Mouse (Mus musculus) limb, embryonic 11.5 days (tissue): ENCODE data around the gene Lmbrd1. TPM values are rescaled to one million over a fixed set of nuclear protein-coding genes. Genes with fewer than 3 reads are reported as not detected.
"Not testable (repeated sequence)": the region's sequence is repeated elsewhere in the genome, so short reads cannot be mapped to it uniquely, and the experiment has no call there.

Experiments used
- ATAC-seq: fragments of 200-750 bp; cut with Nextera tagmentation; 2 replicates; pipeline ENCODE4 v1.8.0; 2017; ENCODE audit warnings: low read depth; ENCODE audit not compliant: insufficient number of reproducible peaks, low FRiP score, low TSS enrichment
- DNase-seq: peaks from one replicate; pipeline ENCODE4 v3.0.0-alpha.2; 2015; ENCODE audit warnings: low spot score
- H3K27ac ChIP-seq: fragments of 300-500 bp; sonication (generic); replicated peaks from 2 replicates; pipeline ENCODE4 v1.5.1; 2014; ENCODE audit warnings: low read depth, mild to moderate bottlenecking, low read length
- H3K27me3 ChIP-seq: fragments of 300-500 bp; sonication (generic); 2 replicates; pipeline ENCODE4 v1.6.1; 2014; ENCODE audit warnings: mild to moderate bottlenecking, low read length, mixed read lengths; ENCODE audit not compliant: control insufficient read depth, insufficient read depth
- H3K36me3 ChIP-seq: fragments of 300-500 bp; sonication (generic); 2 replicates; pipeline ENCODE4 v1.6.1; 2014; ENCODE audit warnings: mild to moderate bottlenecking, low read length, moderate library complexity, mixed read lengths; ENCODE audit not compliant: control insufficient read depth, insufficient read depth
- H3K4me1 ChIP-seq: fragments of 300-500 bp; sonication (generic); 2 replicates; pipeline ENCODE4 v1.6.1; 2014; ENCODE audit warnings: low read length, mixed read lengths; ENCODE audit not compliant: control insufficient read depth, insufficient read depth
- H3K4me2 ChIP-seq: fragments of 300-500 bp; sonication (generic); 2 replicates; pipeline ENCODE4 v1.6.1; 2014; ENCODE audit warnings: low read depth, mild to moderate bottlenecking, moderate library complexity; ENCODE audit not compliant: severe bottlenecking
- H3K4me3 ChIP-seq: fragments of 300-500 bp; sonication (generic); 2 replicates; pipeline ENCODE4 v1.5.1; 2014; ENCODE audit warnings: low read depth, low read length
- H3K9ac ChIP-seq: fragments of 300-500 bp; sonication (generic); 2 replicates; pipeline ENCODE4 v1.6.1; 2014; ENCODE audit warnings: mild to moderate bottlenecking, low read length
- H3K9me3 ChIP-seq: fragments of 300-500 bp; sonication (generic); 2 replicates; pipeline ENCODE4 v1.6.1; 2016; ENCODE audit warnings: low read length; ENCODE audit not compliant: control insufficient read depth
- WGBS: fragments of 180-500 bp; shearing (Covaris S2); extraction: QIAGEN DNeasy Blood & Tissue Kit; methylation state at CpG from one replicate; pipeline ENCODE4 v1.1.7; 2014; 5-methylcytosine and 5-hydroxymethylcytosine counted together
- polyA plus RNA-seq: library from polyadenylated mRNA; unstranded; fragments of >200 nt; fragmentation: Nextera tagmentation; extraction: Ambion mirVana; gene quantifications from 2 replicates; pipeline ENCODE4 v1.2.1, GENCODE M21; 2014

Lmbrd1 gene
- polyA plus RNA-seq, 1 experiment from 2014 or later, result 21.2 TPM

DNA sequence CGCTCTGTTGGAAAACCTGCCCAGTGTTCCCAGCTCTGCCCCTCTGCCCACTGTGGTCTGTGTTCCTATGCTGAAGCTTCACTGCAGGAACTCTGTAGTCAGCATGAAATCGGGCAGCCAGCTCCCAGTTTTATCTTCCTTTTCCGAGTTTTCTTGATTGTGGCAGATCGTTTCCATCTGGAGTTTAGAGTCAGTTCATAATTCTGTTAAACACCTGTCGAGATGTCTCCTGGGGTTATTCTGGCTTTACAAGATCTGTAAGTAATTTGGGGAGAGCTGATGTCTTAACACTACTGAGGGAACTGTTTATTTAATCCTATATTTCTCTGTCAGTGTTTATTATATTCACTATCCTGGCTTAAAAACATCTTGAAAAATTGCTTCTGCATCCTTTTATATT lies 56.4 kb downstream of the Lmbrd1 start:
- H3K27ac ChIP-seq, result no peak overlapping the region
- H3K36me3 ChIP-seq, result no peaks in the 10 kb centered on the region; the same call in 1 of the 2 replicates
- no peaks in the 10 kb centered on the region for H3K27me3 ChIP-seq
- H3K4me1 ChIP-seq, result no peaks in the 10 kb centered on the region
- H3K4me3 ChIP-seq, result no peak overlapping the region
- ATAC-seq (no peak), DNase-seq (no peak)
- 36% methylated on average over 5 of the region's 5 CpGs for WGBS
- H3K9ac ChIP-seq, result no peak overlapping the region
- no peak overlapping the region for H3K4me2 ChIP-seq
- no peaks in the 10 kb centered on the region for H3K9me3 ChIP-seq

DNA sequence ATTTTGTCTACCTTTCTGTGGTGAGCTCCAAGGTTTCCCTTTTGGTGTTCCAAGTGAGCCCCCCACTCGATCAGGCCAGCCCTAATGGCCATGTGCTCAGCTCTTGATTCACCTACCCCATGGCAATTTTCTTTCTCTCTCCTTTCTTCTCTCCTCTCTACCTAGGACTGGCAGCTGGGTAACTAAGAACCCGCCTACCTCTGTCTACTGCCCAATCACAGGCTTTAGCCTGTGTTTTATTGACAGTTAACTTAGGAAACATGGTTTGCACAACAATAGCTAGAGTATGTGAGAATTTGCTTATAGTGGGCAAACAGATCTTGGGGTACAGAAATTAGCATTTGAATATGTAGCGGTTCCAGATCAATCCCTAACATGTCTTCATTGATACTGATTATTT lies 62.5 kb downstream of the Lmbrd1 start:
- no peaks in the 10 kb centered on the region for H3K36me3 ChIP-seq
- WGBS, result 76% methylated on average over 3 of the region's 3 CpGs
- H3K9me3 ChIP-seq, result no peaks in the 10 kb centered on the region
- H3K4me1 ChIP-seq, result no peaks in the 10 kb centered on the region
- DNase-seq, result no peak
- no peak overlapping the region for H3K27ac ChIP-seq
- no peak for ATAC-seq
- H3K27me3 ChIP-seq, result no peaks in the 10 kb centered on the region
- no peak overlapping the region for H3K4me2 ChIP-seq
- H3K9ac ChIP-seq, result no peak overlapping the region
- no peak overlapping the region for H3K4me3 ChIP-seq

DNA sequence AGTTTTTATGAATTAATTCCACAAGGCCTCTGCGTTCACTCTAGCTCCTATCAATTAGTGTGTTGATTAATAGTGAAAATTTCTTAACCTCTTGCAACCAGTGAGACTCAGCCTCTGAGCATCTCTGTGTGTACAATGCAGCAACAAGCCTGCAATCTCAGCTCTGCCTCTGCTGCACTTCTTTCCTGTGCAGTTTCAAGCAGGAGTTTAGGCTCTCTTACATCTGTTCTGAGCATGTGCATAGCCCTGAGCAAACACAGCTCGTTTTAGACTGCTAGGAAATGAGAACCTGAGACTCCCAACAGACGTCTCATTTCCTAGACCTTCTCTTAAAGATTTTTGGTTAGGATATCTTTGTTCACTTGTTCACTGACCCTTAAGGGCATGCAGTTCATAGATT lies 63.1 kb downstream of the Lmbrd1 start:
- H3K4me3 ChIP-seq, result no peak overlapping the region
- no peaks in the 10 kb centered on the region for H3K27me3 ChIP-seq
- H3K9ac ChIP-seq, result no peak overlapping the region
- no peaks in the 10 kb centered on the region for H3K9me3 ChIP-seq
- 28% methylated on average over 3 of the region's 3 CpGs for WGBS
- H3K4me2 ChIP-seq, result no peak overlapping the region
- ATAC-seq (no peak), DNase-seq (no peak)
- no peak overlapping the region for H3K27ac ChIP-seq
- no peaks in the 10 kb centered on the region for H3K36me3 ChIP-seq
- H3K4me1 ChIP-seq, result no peaks in the 10 kb centered on the region

DNA sequence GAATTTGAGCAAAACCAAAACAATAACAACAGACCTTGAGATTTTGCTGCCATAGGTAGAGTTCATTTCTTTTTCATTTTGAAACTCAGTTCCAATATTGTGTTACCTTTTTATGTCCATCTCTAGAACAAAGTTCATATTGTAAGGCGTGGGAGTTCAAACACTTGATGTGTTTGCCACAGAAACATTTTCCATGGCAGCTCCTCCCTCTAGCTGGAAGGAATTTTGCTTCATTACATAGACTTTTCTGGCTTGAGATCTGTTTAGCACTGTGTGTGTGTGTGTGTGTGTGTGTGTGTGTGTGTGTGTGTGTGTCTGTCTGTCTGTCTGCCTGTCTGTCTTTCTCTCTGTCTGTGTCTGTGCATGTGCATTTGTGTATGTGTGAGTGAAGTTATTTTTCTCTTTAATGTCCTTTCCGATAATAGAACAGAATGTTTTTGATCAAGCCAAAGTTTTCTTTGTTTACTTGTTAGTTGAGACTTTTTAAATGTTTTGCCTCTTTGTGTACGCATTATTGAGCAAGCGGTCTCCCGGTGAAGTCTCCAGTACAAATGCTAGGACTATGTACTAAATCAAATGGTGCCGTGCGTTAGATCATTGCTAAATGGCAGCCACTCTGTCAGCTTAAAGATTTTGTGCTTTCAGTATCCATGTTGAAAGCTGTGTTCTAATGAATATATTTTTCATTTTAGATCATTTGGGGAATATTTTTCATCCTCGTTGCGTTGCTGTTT lies 64.9 kb downstream of the Lmbrd1 start:
- Histone ChIP-seq H3K4me1 (no peaks in the 10 kb centered on the region), H3K36me3 (no peaks in the 10 kb centered on the region), H3K9me3 (no peaks in the 10 kb centered on the region), H3K4me3 (no peak overlapping the region), H3K9ac (no peak overlapping the region), H3K27ac (no peak overlapping the region), H3K27me3 (no peaks in the 10 kb centered on the region), H3K4me2 (no peak overlapping the region)
- 94% methylated on average over 9 of the region's 9 CpGs for WGBS
- no peak for DNase-seq
- ATAC-seq, result no peak

DNA sequence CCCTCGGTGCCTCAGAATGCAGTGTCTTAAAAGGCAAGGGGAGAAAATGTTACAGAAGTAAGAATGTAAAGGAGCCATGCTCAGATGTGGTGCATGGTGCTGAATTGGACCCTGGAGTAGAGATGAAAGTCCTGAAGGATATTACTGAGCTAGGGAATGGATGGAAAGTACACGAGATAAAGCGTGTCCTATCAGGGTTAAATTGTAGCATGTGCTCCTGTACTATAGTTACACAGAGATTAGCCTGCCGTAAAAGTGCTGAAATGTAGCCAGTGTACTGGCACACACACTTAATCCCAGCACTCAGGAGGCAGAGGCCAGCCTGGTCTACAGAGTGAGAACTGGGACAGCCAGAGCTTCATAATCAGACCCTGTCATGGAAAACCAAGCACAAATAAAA lies 74.3 kb downstream of the Lmbrd1 start:
- Histone ChIP-seq H3K9me3 (no peaks in the 10 kb centered on the region), H3K9ac (no peak overlapping the region), H3K4me3 (no peak overlapping the region), H3K4me2 (no peak overlapping the region), H3K27ac (no peak overlapping the region), H3K36me3 (no peaks in the 10 kb centered on the region; the same call in 1 of the 2 replicates), H3K27me3 (no peaks in the 10 kb centered on the region), H3K4me1 (no peaks in the 10 kb centered on the region)
- DNase-seq, result no peak
- ATAC-seq, result no peak
- WGBS, result 95% methylated on average over 4 of the region's 4 CpGs

DNA sequence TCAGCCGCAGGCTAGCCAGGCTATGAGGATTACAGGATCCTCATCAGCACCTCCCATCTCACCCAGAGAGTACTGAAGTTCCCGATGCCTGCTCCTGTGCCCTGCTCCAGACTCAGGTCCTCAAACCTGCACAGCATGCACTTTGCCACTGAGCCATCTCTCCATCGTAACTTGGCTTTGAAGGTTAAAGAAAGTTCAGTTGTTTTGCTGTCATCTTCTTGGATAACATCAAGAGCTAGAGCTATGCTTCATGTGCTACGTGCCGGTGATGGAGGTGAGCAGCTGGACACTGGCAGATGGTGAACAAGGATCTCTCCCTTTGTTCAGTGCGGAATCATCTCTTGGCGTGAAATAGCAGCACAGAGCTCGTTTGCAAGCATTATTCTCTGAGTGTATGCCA lies 80.1 kb downstream of the Lmbrd1 start:
- Histone ChIP-seq H3K27ac (no peak overlapping the region), H3K27me3 (no peaks in the 10 kb centered on the region), H3K36me3 (no peaks in the 10 kb centered on the region; the same call in 1 of the 2 replicates), H3K9me3 (no peaks in the 10 kb centered on the region), H3K4me3 (no peak overlapping the region), H3K4me1 (no peaks in the 10 kb centered on the region), H3K4me2 (no peak overlapping the region), H3K9ac (no peak overlapping the region)
- WGBS, result 86% methylated on average over 8 of the region's 8 CpGs
- DNase-seq, result no peak
- no peak for ATAC-seq

DNA sequence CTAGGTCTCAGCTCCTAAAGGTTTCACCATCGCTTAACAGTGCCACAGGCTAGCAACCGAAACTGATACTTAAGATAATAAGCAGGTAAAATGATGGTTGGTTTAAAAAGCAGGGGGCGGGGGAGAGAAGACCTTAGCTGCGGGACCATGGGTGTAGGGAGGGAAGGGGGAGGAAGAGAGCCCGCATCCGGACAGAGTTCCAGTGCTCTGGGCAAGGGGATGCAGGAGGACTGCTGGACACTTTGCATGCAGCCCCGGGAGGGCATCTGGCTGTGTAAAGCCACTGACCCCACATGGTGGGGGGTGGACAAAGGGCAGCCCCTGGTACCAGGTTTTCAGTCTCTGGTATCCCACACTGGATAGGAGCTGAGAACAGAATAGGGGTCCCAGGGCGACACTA lies 88.0 kb downstream of the Lmbrd1 start:
- DNase-seq (no peak), ATAC-seq (no peak)
- no peaks in the 10 kb centered on the region for H3K9me3 ChIP-seq
- no peaks in the 10 kb centered on the region for H3K27me3 ChIP-seq
- no peak overlapping the region for H3K4me3 ChIP-seq
- H3K4me2 ChIP-seq, result no peak overlapping the region
- 82% methylated on average over 8 of the region's 8 CpGs for WGBS
- H3K27ac ChIP-seq, result no peak overlapping the region
- no peaks in the 10 kb centered on the region for H3K36me3 ChIP-seq
- no peaks in the 10 kb centered on the region for H3K4me1 ChIP-seq
- H3K9ac ChIP-seq, result no peak overlapping the region

DNA sequence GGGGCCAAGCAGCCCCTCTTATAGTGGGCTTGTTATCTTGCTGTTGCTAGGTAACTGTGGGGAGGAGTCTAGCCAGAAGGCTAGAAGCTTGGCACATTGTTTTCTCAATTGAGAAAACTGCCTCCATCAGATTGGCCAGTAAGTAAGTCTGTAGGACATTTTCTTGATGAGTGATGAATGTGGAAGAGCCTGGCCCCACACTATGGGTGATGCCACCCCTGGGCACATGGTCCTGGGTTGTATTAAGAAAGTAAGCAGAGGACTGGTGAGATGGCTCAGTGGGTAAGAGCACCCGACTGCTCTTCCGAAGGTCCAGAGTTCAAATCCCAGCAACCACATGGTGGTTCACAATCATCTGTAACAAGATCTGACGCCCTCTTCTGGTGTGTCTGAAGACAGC lies 88.8 kb downstream of the Lmbrd1 start:
- H3K27ac ChIP-seq, H3K4me3 ChIP-seq, H3K9me3 ChIP-seq, H3K27me3 ChIP-seq, H3K4me2 ChIP-seq, H3K36me3 ChIP-seq, H3K9ac ChIP-seq, DNase-seq, H3K4me1 ChIP-seq, ATAC-seq: not testable (repeated sequence)
- 79% methylated on average over 3 of the region's 3 CpGs for WGBS

DNA sequence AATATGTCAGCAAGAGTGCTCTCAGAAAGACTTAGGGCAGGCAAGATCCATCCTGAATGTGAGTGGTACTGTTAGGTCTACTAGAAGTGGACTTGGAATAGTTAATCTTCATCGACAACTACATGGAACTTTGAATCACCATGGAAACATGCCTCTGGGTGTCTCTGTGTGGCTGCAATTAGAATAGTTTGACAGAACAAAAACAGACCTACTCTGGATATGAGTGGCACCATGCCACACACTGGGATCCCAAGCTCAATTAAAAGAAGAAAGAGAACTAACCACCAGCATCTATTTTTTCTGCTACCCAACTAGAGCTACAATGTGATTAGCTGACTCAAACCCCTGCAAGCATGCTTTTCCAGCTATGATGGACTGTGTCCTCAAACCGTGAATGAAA lies 95.2 kb downstream of the Lmbrd1 start:
- DNase-seq (no peak), ATAC-seq (no peak)
- WGBS, result 85% methylated on average over 2 of the region's 2 CpGs
- Histone ChIP-seq H3K27ac (no peak overlapping the region), H3K36me3 (no peaks in the 10 kb centered on the region), H3K27me3 (no peaks in the 10 kb centered on the region), H3K9ac (no peak overlapping the region), H3K9me3 (no peaks in the 10 kb centered on the region), H3K4me1 (no peaks in the 10 kb centered on the region), H3K4me3 (no peak overlapping the region), H3K4me2 (no peak overlapping the region)
